Mouse (Mus musculus) CH12.LX (cell line): ENCODE results near the gene Ndst2. TPM values are rescaled to one million over a fixed set of nuclear protein-coding genes. Genes with fewer than 3 reads are reported as not detected.

Experiments
- DNase-seq: peaks from one replicate; pipeline ENCODE4 v3.0.0-alpha.2; 2013; ENCODE audit errors: extremely low read depth
- H3K27ac ChIP-seq: 2 replicates; pipeline ENCODE4 v1.5.1; 2012; ENCODE audit warnings: low read depth, mild to moderate bottlenecking, control low read depth, moderate library complexity; ENCODE audit not compliant: insufficient read depth
- H3K27me3 ChIP-seq: replicated peaks from 2 replicates; pipeline ENCODE3; 2012; ENCODE audit warnings: inconsistent platforms
- H3K36me3 ChIP-seq, 2 experiments: replicated peaks in 1 of 2; 2 replicates each; pipeline versions ENCODE3 to v1.6.1; 2012; ENCODE audit warnings: inconsistent platforms in 1 of 2, low read length in 1 of 2, mild to moderate bottlenecking in 1 of 2, mixed read lengths in 1 of 2, moderate library complexity in 1 of 2; ENCODE audit not compliant: control insufficient read depth in 1 of 2, insufficient read depth in 1 of 2
- H3K4me1 ChIP-seq, 2 experiments: 2 replicates each; pipeline ENCODE4 v1.6.1; 2012; ENCODE audit warnings: inconsistent platforms in 1 of 2, moderate library complexity in 1 of 2; ENCODE audit not compliant: insufficient read depth in 2 of 2, control insufficient read depth in 1 of 2
- H3K4me2 ChIP-seq: 2 replicates; pipeline ENCODE4 v1.6.1; 2012; ENCODE audit warnings: low read depth, mild to moderate bottlenecking, control low read depth; ENCODE audit not compliant: poor library complexity, insufficient read depth, severe bottlenecking
- H3K4me3 ChIP-seq, 3 experiments: fragments of 150-350 bp in 1 of 3; sonication (generic) in 1 of 3; replicated peaks in 1 of 3; 2 replicates each; pipeline versions ENCODE3 to v1.5.1; 2011 to 2012; ENCODE audit warnings: low read depth in 2 of 3, low read length in 2 of 3, mild to moderate bottlenecking in 2 of 3, moderate library complexity in 2 of 3, control low read depth in 1 of 3, improper control_type of control experiment in 1 of 3, inconsistent platforms in 1 of 3, mixed read lengths in 1 of 3; ENCODE audit not compliant: poor library complexity in 1 of 3
- H3K79me2 ChIP-seq: replicated peaks from 2 replicates; pipeline ENCODE4 v1.6.1; 2012; ENCODE audit warnings: mild to moderate bottlenecking, moderate library complexity; ENCODE audit not compliant: control insufficient read depth, poor library complexity, insufficient read depth, severe bottlenecking; ENCODE audit errors: extremely low read depth
- H3K9ac ChIP-seq: 2 replicates; pipeline ENCODE4 v1.6.1; 2012; ENCODE audit warnings: low read depth, mild to moderate bottlenecking, control low read depth, moderate library complexity; ENCODE audit not compliant: insufficient read depth
- H3K9me3 ChIP-seq: replicated peaks from 2 replicates; pipeline ENCODE3; 2012; ENCODE audit warnings: low read length, inconsistent platforms, mixed read lengths
- BHLHE40 ChIP-seq: IDR thresholded peaks from 2 replicates; pipeline ENCODE4 v1.6.1; 2011; ENCODE audit warnings: mild to moderate bottlenecking, low read depth, low read length, improper control_type of control experiment
- CHD2 ChIP-seq: IDR thresholded peaks from 2 replicates; pipeline ENCODE4 v1.6.1; 2011; ENCODE audit warnings: low read length, improper control_type of control experiment
- HCFC1 ChIP-seq: IDR thresholded peaks from 2 replicates; pipeline ENCODE4 v1.6.1; 2012; ENCODE audit warnings: low read depth, mild to moderate bottlenecking, inconsistent platforms, low read length, improper control_type of control experiment
- MAFK ChIP-seq: IDR thresholded peaks from 2 replicates; pipeline ENCODE4 v1.6.1; 2011; ENCODE audit warnings: low read length, improper control_type of control experiment; ENCODE audit not compliant: insufficient replicate concordance
- MAX ChIP-seq: IDR thresholded peaks from 2 replicates; pipeline ENCODE4 v1.6.1; 2011; ENCODE audit warnings: low read length, improper control_type of control experiment
- MXI1 ChIP-seq: IDR thresholded peaks from 2 replicates; pipeline ENCODE4 v1.6.1; 2011; ENCODE audit warnings: mild to moderate bottlenecking, low read depth, low read length, improper control_type of control experiment
- MYC ChIP-seq: IDR thresholded peaks from 2 replicates; pipeline ENCODE4 v1.6.1; 2011; ENCODE audit warnings: low read depth, mild to moderate bottlenecking, improper control_type of control experiment, low read length
- NELFE ChIP-seq: IDR thresholded peaks from 2 replicates; pipeline ENCODE4 v1.6.1; 2011; ENCODE audit warnings: low read depth, low read length, improper control_type of control experiment
- PAX5 ChIP-seq: IDR thresholded peaks from 2 replicates; pipeline ENCODE4 v1.6.1; 2012; ENCODE audit warnings: low read length, inconsistent platforms, mixed read lengths
- POLR2A ChIP-seq: IDR thresholded peaks from 2 replicates; pipeline ENCODE4 v1.6.1; 2011; ENCODE audit warnings: low read depth, mild to moderate bottlenecking, improper control_type of control experiment, low read length
- POLR2AphosphoS2 ChIP-seq: IDR thresholded peaks from 2 replicates; pipeline ENCODE4 v1.6.1; 2011; ENCODE audit warnings: low read depth, low read length, improper control_type of control experiment
- SMC3 ChIP-seq: IDR thresholded peaks from 2 replicates; pipeline ENCODE4 v1.6.1; 2011; ENCODE audit warnings: low read depth, low read length, improper control_type of control experiment
- TCF12 ChIP-seq: IDR thresholded peaks from 2 replicates; pipeline ENCODE4 v1.6.1; 2014; ENCODE audit warnings: low read depth, mild to moderate bottlenecking, inconsistent platforms, low read length, improper control_type of control experiment
- USF1 ChIP-seq: IDR thresholded peaks from 2 replicates; pipeline ENCODE4 v1.6.1; 2014; ENCODE audit warnings: low read depth, mild to moderate bottlenecking, inconsistent platforms, low read length, improper control_type of control experiment
- USF2 ChIP-seq: conservative IDR thresholded peaks from 2 replicates; pipeline ENCODE4 v1.6.1; 2011; ENCODE audit warnings: low read depth, low read length, improper control_type of control experiment
- ZC3H11A ChIP-seq: IDR thresholded peaks from 2 replicates; pipeline ENCODE4 v1.6.1; 2012; ENCODE audit warnings: low read depth, mild to moderate bottlenecking, inconsistent platforms, low read length, improper control_type of control experiment
- ZKSCAN1 ChIP-seq: IDR thresholded peaks from 2 replicates; pipeline ENCODE4 v1.6.1; 2012; ENCODE audit warnings: low read depth, inconsistent platforms, low read length, improper control_type of control experiment, borderline replicate concordance
- ZMIZ1 ChIP-seq: IDR thresholded peaks from 2 replicates; pipeline ENCODE4 v1.6.1; 2012; ENCODE audit warnings: low read depth, mild to moderate bottlenecking, inconsistent platforms, low read length, improper control_type of control experiment
- ZNF384 ChIP-seq: IDR thresholded peaks from 2 replicates; pipeline ENCODE4 v1.6.1; 2012; ENCODE audit warnings: low read depth, low read length, improper control_type of control experiment, inconsistent platforms
- dilution Hi-C: fragments of 300-500 bp; cut with MboI; formaldehyde crosslinking; loops from 2 replicates; pipeline ENCODE4 v1.14.3; 2020; ENCODE audit warnings: low sequenced_read_pairs; ENCODE audit not compliant: extremely low pct_unique_long_range_greater_than_20kb, extremely low pct_ligation_motif_present
- in situ Hi-C: fragments of 300-500 bp; cut with MboI; formaldehyde crosslinking; loops from 3 replicates; pipeline ENCODE4 v1.14.3; 2019; ENCODE audit warnings: low sequenced_read_pairs, low pct_ligation_motif_present, low pct_unique_long_range_greater_than_20kb, mixed read lengths
- polyA plus RNA-seq: library from polyadenylated mRNA; unstranded; fragments of >175 nt; gene quantifications from 2 replicates; pipeline ENCODE4 v1.2.1, GENCODE M21; 2012; ENCODE audit warnings: low read depth; ENCODE audit not compliant: insufficient read length
- total RNA-seq, 2 experiments: library from RNA; depleted of rRNA; stranded (reverse); fragments of 300-350 nt in 1 of 2; fragments of >200 nt in 1 of 2; gene quantifications; 2 replicates each; pipeline ENCODE4 v1.2.3; 2012 to 2014

Gene Ndst2
- total and polyA plus RNA-seq, 3 experiments = 11.4 to 18.0 (median 17.8) TPM

- no peaks in the 10 kb centered on the region; the same call in 1 of the 2 replicates for H3K79me2 ChIP-seq
- H3K9ac ChIP-seq = no peak overlapping the region
- no peak for DNase-seq
- H3K4me2 ChIP-seq = no peak overlapping the region
- dilution Hi-C loops (no loop called here), in situ Hi-C loops (no loop called here)
- H3K4me3 ChIP-seq = no peak overlapping the region
- peaks cover 38 to 69% of the 10 kb centered on the region in 2 experiments for H3K36me3 ChIP-seq
- H3K27ac ChIP-seq = no peak overlapping the region
- H3K4me1 ChIP-seq = peaks cover 0 to 20% of the 10 kb centered on the region in 2 experiments; a peak in 2 of 4 replicates
- H3K9me3 ChIP-seq = no peaks in the 10 kb centered on the region
- H3K27me3 ChIP-seq = no peaks in the 10 kb centered on the region
- TF ChIP-seq MYC (no peak), SMC3 (no peak), ZC3H11A (no peak), USF2 (no peak), TCF12 (no peak), ZMIZ1 (no peak), NELFE (no peak), MAFK (no peak), POLR2A (no peak)
Measured at GRCm38 (mm10) chr14:20730853-20731602, 3.3 kb downstream of the Ndst2 start.

GRCm38 (mm10) chr14:20729871-20730270 lies 4.5 kb downstream of the Ndst2 start:
- peaks cover 0 to 15% of the 10 kb centered on the region in 2 experiments; a peak in 2 of 4 replicates for H3K4me1 ChIP-seq
- H3K4me2 ChIP-seq = no peak overlapping the region
- DNase-seq = no peak
- TF ChIP-seq NELFE (no peak), ZNF384 (no peak)
- in situ Hi-C loops = loop anchor here (5.0 kb wide), 1 partner anchor 53 kb away; no protein-coding TSS in a partner anchor
- H3K79me2 ChIP-seq = no peaks in the 10 kb centered on the region; the same call in 1 of the 2 replicates
- H3K36me3 ChIP-seq = peaks cover 42 to 69% of the 10 kb centered on the region in 2 experiments
- H3K9me3 ChIP-seq = no peaks in the 10 kb centered on the region
- no peak overlapping the region for H3K4me3 ChIP-seq
- no peak overlapping the region for H3K27ac ChIP-seq
- dilution Hi-C loops = no loop called here
- H3K27me3 ChIP-seq = no peaks in the 10 kb centered on the region
- H3K9ac ChIP-seq = no peak overlapping the region

GRCm38 (mm10) chr14:20725660-20726339 lies 8.6 kb downstream of the Ndst2 start:
- no peak overlapping the region for H3K9ac ChIP-seq
- H3K27me3 ChIP-seq = no peaks in the 10 kb centered on the region
- peaks cover 76 to 97% of the 10 kb centered on the region in 2 experiments for H3K36me3 ChIP-seq
- H3K79me2 ChIP-seq = no peaks in the 10 kb centered on the region
- H3K4me2 ChIP-seq = no peak overlapping the region
- no peak overlapping the region for H3K27ac ChIP-seq
- no peak overlapping the region for H3K4me3 ChIP-seq
- dilution Hi-C loops (no loop called here), in situ Hi-C loops (loop anchor here (5.0 kb wide), 1 partner anchor 48 kb away; no protein-coding TSS in a partner anchor)
- DNase-seq = no peak
- H3K9me3 ChIP-seq = no peaks in the 10 kb centered on the region
- H3K4me1 ChIP-seq = no peaks in the 10 kb centered on the region
- TF ChIP-seq MAX (no peak), POLR2A (no peak), MAFK (no peak), USF2 (no peak), BHLHE40 (no peak), POLR2AphosphoS2 (no peak), HCFC1 (no peak), PAX5 (no peak), CHD2 (no peak), USF1 (no peak), MXI1 (no peak), ZKSCAN1 (no peak)
